Mouse (Mus musculus) neural tube, embryonic 11.5 days (tissue): ENCODE measurements around the gene Mb21d2. TPM values are rescaled to one million over a fixed set of nuclear protein-coding genes. Genes with fewer than 3 reads are reported as not detected.

Source experiments
- ATAC-seq: fragments of 200-750 bp; cut with Nextera tagmentation; 2 replicates; pipeline ENCODE4 v1.8.0; 2017; ENCODE audit warnings: moderate number of reproducible peaks, mild to moderate bottlenecking, moderate TSS enrichment, moderate library complexity; ENCODE audit not compliant: insufficient read depth, low FRiP score, low TSS enrichment
- DNase-seq: peaks from one replicate; pipeline ENCODE4 v3.0.0-alpha.2; 2015; ENCODE audit warnings: low spot score
- H3K27ac ChIP-seq: fragments of 300-500 bp; sonication (generic); 2 replicates; pipeline ENCODE4 v1.5.1; 2014; ENCODE audit warnings: low read depth, mild to moderate bottlenecking, low read length
- H3K27me3 ChIP-seq: fragments of 300-500 bp; sonication (generic); 2 replicates; pipeline ENCODE4 v1.6.1; 2014; ENCODE audit warnings: mild to moderate bottlenecking, low read length, mixed read lengths; ENCODE audit not compliant: control insufficient read depth, insufficient read depth
- H3K36me3 ChIP-seq: fragments of 300-500 bp; sonication (generic); 2 replicates; pipeline ENCODE4 v1.6.1; 2014; ENCODE audit warnings: mild to moderate bottlenecking, low read length, moderate library complexity, mixed read lengths; ENCODE audit not compliant: control insufficient read depth, insufficient read depth
- H3K4me1 ChIP-seq: fragments of 300-500 bp; sonication (generic); 2 replicates; pipeline ENCODE4 v1.6.1; 2014; ENCODE audit warnings: low read length, mixed read lengths; ENCODE audit not compliant: control insufficient read depth, insufficient read depth
- H3K4me2 ChIP-seq: fragments of 300-500 bp; sonication (generic); 2 replicates; pipeline ENCODE4 v1.6.1; 2014; ENCODE audit warnings: low read depth, mild to moderate bottlenecking, moderate library complexity
- H3K4me3 ChIP-seq: fragments of 300-500 bp; sonication (generic); 2 replicates; pipeline ENCODE4 v1.5.1; 2014; ENCODE audit warnings: low read depth, low read length
- H3K9ac ChIP-seq: fragments of 300-500 bp; sonication (generic); 2 replicates; pipeline ENCODE4 v1.6.1; 2014; ENCODE audit warnings: mild to moderate bottlenecking, low read length
- H3K9me3 ChIP-seq: fragments of 300-500 bp; sonication (generic); 2 replicates; pipeline ENCODE4 v1.6.1; 2016; ENCODE audit warnings: low read length; ENCODE audit not compliant: control insufficient read depth
- WGBS: fragments of 180-500 bp; shearing (Covaris S2); extraction: QIAGEN DNeasy Blood & Tissue Kit; methylation state at CpG from one replicate; pipeline ENCODE4 v1.1.7; 2014; 5-methylcytosine and 5-hydroxymethylcytosine counted together
- polyA plus RNA-seq: library from polyadenylated mRNA; unstranded; fragments of >200 nt; fragmentation: Nextera tagmentation; extraction: Ambion mirVana; gene quantifications from 2 replicates; pipeline ENCODE4 v1.2.1, GENCODE M21; 2014

Gene Mb21d2
- polyA plus RNA-seq, 1 experiment from 2014 or later: 11.7 TPM

DNA sequence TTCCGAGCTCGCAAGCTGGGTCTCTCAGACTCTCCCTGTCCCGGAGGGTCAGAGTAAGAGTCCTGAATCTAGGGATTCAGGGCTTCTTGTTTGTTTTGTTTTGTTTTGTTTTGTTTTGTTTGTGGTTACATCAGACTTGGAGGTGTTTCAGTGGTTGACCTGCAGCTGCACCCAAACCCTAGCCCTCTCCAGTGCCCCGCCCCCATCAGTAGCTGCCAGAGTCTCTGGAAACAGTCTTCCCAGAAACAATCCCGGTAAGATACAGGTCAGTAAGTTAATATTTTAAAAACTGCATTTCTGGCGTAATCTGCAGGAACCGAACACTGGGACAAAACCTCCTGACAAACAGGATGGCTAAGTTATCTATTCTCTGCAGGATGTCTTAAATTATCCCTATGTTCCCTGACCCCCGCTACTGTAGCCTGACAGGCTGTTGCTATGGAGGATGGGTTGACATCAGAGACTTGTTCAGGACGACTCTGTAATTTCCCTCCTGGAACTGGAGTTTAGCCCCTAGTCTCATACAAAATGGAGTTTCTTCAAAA lies 43.2 kb downstream of the Mb21d2 start:
- 74% methylated on average over 9 of the region's 9 CpGs for WGBS
- no peak overlapping the region for H3K27ac ChIP-seq
- peaks cover 6% of the 10 kb centered on the region for H3K4me1 ChIP-seq
- DNase-seq (no peak), ATAC-seq (no peak)
- H3K4me3 ChIP-seq: no peak overlapping the region
- no peak overlapping the region for H3K9ac ChIP-seq
- 0 out of 2 replicates have a peak, but pooled peaks cover 3% of the 10 kb centered on the region for H3K36me3 ChIP-seq
- H3K4me2 ChIP-seq: no peak overlapping the region
- no peaks in the 10 kb centered on the region for H3K27me3 ChIP-seq
- H3K9me3 ChIP-seq: peaks cover 4% of the 10 kb centered on the region; the same call in 1 of the 2 replicates

DNA sequence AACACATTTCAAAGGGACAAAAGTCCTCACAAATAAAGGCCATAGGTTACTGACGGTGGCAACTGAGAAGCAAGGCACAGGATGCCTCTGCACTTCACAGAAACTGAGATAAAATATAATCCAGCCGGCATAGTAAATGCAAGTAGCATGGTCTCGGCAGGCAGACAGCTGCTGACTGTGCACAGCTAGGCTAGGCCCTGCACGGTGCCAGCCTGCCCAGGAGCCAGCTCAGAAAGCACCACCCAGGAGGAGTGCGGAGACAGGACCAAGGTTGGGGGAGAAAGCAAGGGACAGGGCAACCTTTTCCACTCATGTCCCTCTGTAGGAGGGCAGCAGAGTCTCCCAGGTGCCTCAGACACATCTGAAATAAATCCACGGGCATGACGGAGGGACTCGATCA lies 44.0 kb downstream of the Mb21d2 start:
- no peak for DNase-seq
- no peak overlapping the region for H3K9ac ChIP-seq
- H3K27ac ChIP-seq: no peak overlapping the region
- no peak for ATAC-seq
- H3K4me3 ChIP-seq: no peak overlapping the region
- 0 out of 2 replicates have a peak, but pooled peaks cover 3% of the 10 kb centered on the region for H3K36me3 ChIP-seq
- peaks cover 4% of the 10 kb centered on the region; the same call in 1 of the 2 replicates for H3K9me3 ChIP-seq
- peaks cover 14% of the 10 kb centered on the region for H3K4me1 ChIP-seq
- no peaks in the 10 kb centered on the region for H3K27me3 ChIP-seq
- no peak overlapping the region for H3K4me2 ChIP-seq
- 78% methylated on average over 8 of the region's 8 CpGs for WGBS

DNA sequence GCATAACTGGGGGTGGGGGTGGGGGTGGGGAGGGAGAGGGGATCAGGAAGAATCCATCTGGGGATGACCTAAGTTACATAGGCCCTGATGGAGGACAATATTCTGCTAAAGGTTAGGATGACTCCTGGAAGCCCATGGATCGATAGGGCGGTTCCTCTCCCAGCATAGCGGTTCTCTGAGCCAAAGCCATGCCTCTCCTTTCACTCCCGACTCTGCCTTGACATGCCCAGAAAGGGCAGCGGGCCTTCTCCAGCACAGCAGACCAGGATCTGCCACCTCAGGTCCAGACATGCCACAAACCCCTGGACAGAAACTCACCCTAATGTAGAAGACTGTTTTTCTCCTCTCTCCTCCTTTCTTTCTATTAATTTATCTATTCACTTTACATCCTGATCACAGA lies 44.8 kb downstream of the Mb21d2 start:
- DNase-seq (no peak), ATAC-seq (no peak)
- Histone ChIP-seq H3K27me3 (no peaks in the 10 kb centered on the region), H3K9me3 (peaks cover 4% of the 10 kb centered on the region; the same call in 1 of the 2 replicates), H3K4me3 (no peak overlapping the region), H3K4me2 (no peak overlapping the region), H3K4me1 (peaks cover 22% of the 10 kb centered on the region), H3K9ac (no peak overlapping the region), H3K27ac (no peak overlapping the region), H3K36me3 (no peaks in the 10 kb centered on the region)
- 76% methylated on average over 5 of the region's 5 CpGs for WGBS

DNA sequence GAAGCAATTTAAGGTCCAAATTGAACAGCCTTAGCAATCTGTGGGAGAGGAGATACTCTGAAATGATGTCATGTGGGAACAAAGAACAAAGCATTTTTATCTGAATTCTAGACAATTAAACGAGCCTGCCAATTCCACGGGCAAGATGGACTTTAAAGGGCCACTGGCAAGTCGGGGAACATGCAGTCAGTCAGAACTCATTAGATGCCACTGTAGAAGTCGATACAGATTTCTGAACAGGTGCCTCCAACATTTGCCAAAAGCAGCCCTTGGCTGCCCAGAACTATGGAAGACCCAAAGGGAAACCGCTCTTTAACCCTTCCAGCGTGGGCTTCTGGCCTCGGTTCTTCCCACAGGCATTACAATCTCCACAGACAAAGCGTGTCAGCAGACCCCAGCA lies 45.8 kb downstream of the Mb21d2 start:
- Histone ChIP-seq H3K9ac (no peak overlapping the region), H3K4me3 (no peak overlapping the region), H3K36me3 (no peaks in the 10 kb centered on the region), H3K4me2 (no peak overlapping the region), H3K27me3 (no peaks in the 10 kb centered on the region), H3K9me3 (no peaks in the 10 kb centered on the region), H3K27ac (no peak overlapping the region), H3K4me1 (peaks cover 24% of the 10 kb centered on the region)
- 77% methylated on average over 8 of the region's 8 CpGs for WGBS
- ATAC-seq (no peak), DNase-seq (no peak)

DNA sequence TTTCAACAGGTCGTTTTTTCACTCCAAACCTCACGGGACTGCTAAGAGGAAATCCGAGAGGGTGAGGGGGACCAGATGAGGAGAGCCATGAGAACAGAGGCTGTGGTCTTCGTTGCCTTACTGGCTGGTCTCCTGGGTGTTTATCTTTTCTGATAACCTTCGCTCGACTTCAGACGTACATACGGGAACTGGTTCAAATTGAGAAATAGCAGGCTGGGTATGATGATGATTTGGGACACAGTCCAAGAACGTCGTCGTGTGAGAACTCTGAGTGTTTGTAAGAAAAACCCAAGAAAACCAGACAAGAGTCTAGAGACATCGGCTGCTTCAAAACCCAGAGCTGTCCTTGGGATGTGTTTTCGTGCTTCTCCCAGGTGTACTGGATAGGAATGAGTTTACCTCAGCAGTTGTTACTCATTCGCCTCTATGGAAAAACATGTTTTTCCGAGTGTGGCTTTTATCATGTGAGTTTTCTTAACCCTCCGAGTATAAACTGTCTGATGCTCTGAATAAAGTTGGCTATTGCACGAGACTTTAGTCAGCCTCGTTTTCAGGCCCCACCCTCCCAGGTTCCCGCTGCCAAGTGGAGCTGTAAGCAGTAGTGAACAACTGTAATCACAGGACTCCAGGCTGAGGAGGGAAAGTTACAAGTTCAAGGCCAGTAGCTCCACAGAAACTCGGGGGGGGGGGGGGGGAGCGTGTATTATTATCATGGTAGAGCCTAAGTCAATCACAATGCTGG lies 46.6 kb downstream of the Mb21d2 start:
- Histone ChIP-seq H3K4me2 (no peak overlapping the region), H3K9ac (no peak overlapping the region), H3K4me1 (peaks cover 24% of the 10 kb centered on the region), H3K36me3 (no peaks in the 10 kb centered on the region), H3K4me3 (no peak overlapping the region), H3K9me3 (no peaks in the 10 kb centered on the region), H3K27ac (no peak overlapping the region), H3K27me3 (no peaks in the 10 kb centered on the region)
- DNase-seq (no peak), ATAC-seq (no peak)
- WGBS: 83% methylated on average over 21 of the region's 21 CpGs

DNA sequence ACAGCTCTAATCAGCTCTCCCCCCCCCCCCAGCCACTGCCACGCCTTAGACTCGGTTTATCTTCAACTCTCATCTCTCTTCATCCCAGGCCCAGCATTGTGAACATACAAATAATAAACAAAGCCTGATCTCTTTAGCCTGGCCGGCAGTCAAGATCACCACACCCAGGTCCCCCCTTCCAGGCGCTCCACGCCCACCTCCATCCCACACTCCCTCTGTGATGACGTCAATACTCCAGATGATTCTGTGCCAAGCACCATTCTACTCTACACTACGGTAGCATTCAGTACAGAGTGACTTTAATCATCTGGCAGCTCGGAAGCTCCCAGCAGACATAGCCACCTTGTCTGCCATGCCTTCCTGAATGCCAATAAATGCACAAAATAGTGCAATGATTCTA lies 47.7 kb downstream of the Mb21d2 start:
- peaks cover 24% of the 10 kb centered on the region for H3K4me1 ChIP-seq
- no peaks in the 10 kb centered on the region for H3K9me3 ChIP-seq
- ATAC-seq (no peak), DNase-seq (no peak)
- no peaks in the 10 kb centered on the region for H3K27me3 ChIP-seq
- no peak overlapping the region for H3K4me3 ChIP-seq
- no peak overlapping the region for H3K27ac ChIP-seq
- H3K9ac ChIP-seq: no peak overlapping the region
- H3K4me2 ChIP-seq: no peak overlapping the region
- 65% methylated on average over 8 of the region's 8 CpGs for WGBS
- no peaks in the 10 kb centered on the region for H3K36me3 ChIP-seq

DNA sequence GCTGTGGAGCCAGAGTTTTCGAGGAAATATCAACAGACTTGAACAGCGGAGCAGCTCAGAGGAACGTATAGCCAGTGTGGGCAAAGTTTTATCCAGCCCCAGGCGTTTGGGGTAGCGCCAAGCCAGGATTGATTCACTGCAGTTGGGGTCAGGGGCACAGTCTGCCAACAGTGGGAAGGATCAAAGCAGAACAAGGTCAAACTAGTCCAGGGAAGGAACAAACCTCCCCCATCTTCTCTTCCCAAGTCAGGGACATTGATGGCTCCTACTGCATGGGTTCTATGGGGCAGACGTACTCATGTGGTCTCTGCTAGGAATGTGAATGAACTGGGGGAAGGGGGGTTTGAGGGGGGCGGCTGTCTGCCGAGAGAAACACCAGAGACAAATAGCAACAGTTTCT lies 48.7 kb downstream of the Mb21d2 start:
- H3K27me3 ChIP-seq: no peaks in the 10 kb centered on the region
- WGBS: 7% methylated on average over 8 of the region's 8 CpGs
- no peaks in the 10 kb centered on the region for H3K9me3 ChIP-seq
- H3K4me1 ChIP-seq: peaks cover 24% of the 10 kb centered on the region
- H3K27ac ChIP-seq: 0 out of 2 replicates have a peak overlapping the region, but pooled peaks have one; percentile 34
- no peak overlapping the region for H3K9ac ChIP-seq
- peak overlapping the region; percentile 0; the same call in 1 of the 2 replicates for H3K4me2 ChIP-seq
- no peaks in the 10 kb centered on the region for H3K36me3 ChIP-seq
- ATAC-seq: peak; percentile 86
- DNase-seq: peak; percentile 69
- H3K4me3 ChIP-seq: no peak overlapping the region

DNA sequence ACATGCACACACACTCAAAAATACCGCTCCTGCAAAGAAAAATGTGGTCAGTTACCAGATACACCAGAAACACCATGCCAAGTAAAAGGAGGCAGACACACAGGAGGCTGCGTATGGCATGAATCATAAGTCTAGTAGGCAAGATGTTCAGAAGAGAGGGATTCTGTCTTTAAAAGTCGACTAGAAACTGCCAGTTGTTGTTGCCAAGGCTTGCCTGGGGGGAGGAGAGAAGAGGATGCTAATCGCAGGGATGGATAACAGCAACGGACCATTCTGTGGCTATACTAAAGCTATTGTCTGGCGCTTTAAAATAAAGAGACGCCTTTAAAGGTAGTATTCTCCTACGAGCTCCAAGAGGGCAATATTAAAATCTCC lies 49.2 kb downstream of the Mb21d2 start:
- Histone ChIP-seq H3K9me3 (no peaks in the 10 kb centered on the region), H3K27me3 (no peaks in the 10 kb centered on the region), H3K4me3 (no peak overlapping the region), H3K4me2 (peak overlapping the region; percentile 0; the same call in 1 of the 2 replicates), H3K9ac (no peak overlapping the region), H3K36me3 (no peaks in the 10 kb centered on the region), H3K27ac (0 out of 2 replicates have a peak overlapping the region, but pooled peaks have one; percentile 34), H3K4me1 (peaks cover 22% of the 10 kb centered on the region)
- DNase-seq (no peak), ATAC-seq (peak; percentile 12; the same call in 1 of the 2 replicates)
- 36% methylated on average over 8 of the region's 8 CpGs for WGBS
